Mouse (Mus musculus) lung, embryonic 16.5 days (tissue): ENCODE results near the gene Atg16l1. TPM values are rescaled to one million over a fixed set of nuclear protein-coding genes. Genes with fewer than 3 reads are reported as not detected.
"Not testable (repeated sequence)": the region's sequence is repeated elsewhere in the genome, so short reads cannot be mapped to it uniquely, and the experiment has no call there.

Experiments used
- ATAC-seq: fragments of 200-750 bp; cut with Nextera tagmentation; 2 replicates; pipeline ENCODE4 v1.8.0; 2017; ENCODE audit warnings: low read depth, mild to moderate bottlenecking, moderate library complexity
- H3K27ac ChIP-seq: fragments of 300-500 bp; sonication (generic); 2 replicates; pipeline ENCODE4 v1.5.1; 2014; ENCODE audit warnings: mild to moderate bottlenecking, control low read depth, low read length
- H3K27me3 ChIP-seq: fragments of 300-500 bp; sonication (generic); 2 replicates; pipeline ENCODE4 v1.6.1; 2014; ENCODE audit warnings: low read depth, low read length, mixed read lengths; ENCODE audit not compliant: control insufficient read depth, insufficient read depth
- H3K36me3 ChIP-seq: fragments of 300-500 bp; sonication (generic); 2 replicates; pipeline ENCODE4 v1.6.1; 2014; ENCODE audit warnings: low read length; ENCODE audit not compliant: control insufficient read depth, insufficient read depth
- H3K4me1 ChIP-seq: fragments of 300-500 bp; sonication (generic); replicated peaks from 2 replicates; pipeline ENCODE4 v1.6.1; 2014; ENCODE audit warnings: low read length, mixed read lengths; ENCODE audit not compliant: control insufficient read depth, insufficient read depth
- H3K4me2 ChIP-seq: fragments of 300-500 bp; sonication (generic); 2 replicates; pipeline ENCODE4 v1.6.1; 2014; ENCODE audit warnings: low read depth, low read length, control low read depth
- H3K4me3 ChIP-seq: fragments of 300-500 bp; sonication (generic); 2 replicates; pipeline ENCODE4 v1.5.1; 2014; ENCODE audit warnings: mild to moderate bottlenecking, low read length, control low read depth
- H3K9ac ChIP-seq: fragments of 300-500 bp; sonication (generic); 2 replicates; pipeline ENCODE4 v1.6.1; 2014; ENCODE audit warnings: low read length, control low read depth
- H3K9me3 ChIP-seq: fragments of 300-500 bp; sonication (generic); 2 replicates; pipeline ENCODE4 v1.6.1; 2016; ENCODE audit warnings: low read length; ENCODE audit not compliant: control insufficient read depth
- WGBS: fragments of 180-500 bp; shearing (Covaris S2); extraction: QIAGEN DNeasy Blood & Tissue Kit; methylation state at CpG from one replicate; pipeline ENCODE4 v1.1.7; 2014; 5-methylcytosine and 5-hydroxymethylcytosine counted together
- polyA plus RNA-seq: library from polyadenylated mRNA; unstranded; fragments of >200 nt; fragmentation: Nextera tagmentation; extraction: Ambion mirVana; gene quantifications from 2 replicates; pipeline ENCODE4 v1.2.1, GENCODE M21; 2015

Atg16l1 gene
- polyA plus RNA-seq, 1 experiment from 2014 or later = 29.4 TPM

DNA sequence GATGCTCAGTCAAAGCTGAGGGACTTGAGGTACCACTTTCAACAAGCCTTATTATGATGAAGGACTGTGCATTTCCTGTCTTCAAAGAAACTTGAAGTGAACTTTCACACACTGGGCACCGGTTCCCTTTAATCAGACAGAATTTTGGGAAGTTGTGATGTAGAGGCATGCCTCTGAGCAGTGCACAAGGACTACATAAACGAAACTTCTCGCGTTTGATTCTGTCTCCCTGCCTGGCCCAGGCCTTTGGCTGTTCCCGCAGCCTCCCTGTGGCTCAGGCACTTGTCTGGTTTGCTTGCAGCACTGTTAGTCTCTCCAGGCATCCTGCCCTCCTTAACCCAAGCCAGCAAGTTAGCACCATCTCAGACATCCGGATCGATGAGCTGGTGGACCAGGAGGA is 58.0 kb downstream of the Atg16l1 start:
- H3K9ac ChIP-seq = no peak overlapping the region
- no peak for ATAC-seq
- peaks cover 2% of the 10 kb centered on the region; the same call in 1 of the 2 replicates for H3K9me3 ChIP-seq
- H3K4me1 ChIP-seq = no peaks in the 10 kb centered on the region
- no peak overlapping the region for H3K4me3 ChIP-seq
- H3K4me2 ChIP-seq = no peak overlapping the region
- no peak overlapping the region for H3K27ac ChIP-seq
- WGBS = 48% methylated on average over 7 of the region's 7 CpGs
- H3K36me3 ChIP-seq = no peaks in the 10 kb centered on the region
- H3K27me3 ChIP-seq = no peaks in the 10 kb centered on the region

GRCm38 (mm10) chr1:87824420-87824995 is 68.8 kb downstream of the Atg16l1 start:
- WGBS = 88% methylated on average over 10 of the region's 10 CpGs
- Histone ChIP-seq H3K4me1 (0 out of 2 replicates have a peak, but pooled peaks cover 3% of the 10 kb centered on the region), H3K9ac (no peak overlapping the region), H3K4me3 (no peak overlapping the region), H3K27ac (no peak overlapping the region), H3K36me3 (no peaks in the 10 kb centered on the region), H3K27me3 (no peaks in the 10 kb centered on the region), H3K9me3 (no peaks in the 10 kb centered on the region), H3K4me2 (no peak overlapping the region)
- no peak for ATAC-seq

- Histone ChIP-seq H3K27ac (no peak overlapping the region), H3K9ac (no peak overlapping the region), H3K4me3 (no peak overlapping the region), H3K27me3 (no peaks in the 10 kb centered on the region), H3K9me3 (no peaks in the 10 kb centered on the region), H3K36me3 (no peaks in the 10 kb centered on the region), H3K4me2 (no peak overlapping the region), H3K4me1 (0 out of 2 replicates have a peak, but pooled peaks cover 4% of the 10 kb centered on the region)
- 85% methylated on average over 5 of the region's 5 CpGs for WGBS
- no peak for ATAC-seq
These were observed 69.6 kb downstream of the Atg16l1 start for GRCm38 (mm10) chr1:87825281-87825680.

DNA sequence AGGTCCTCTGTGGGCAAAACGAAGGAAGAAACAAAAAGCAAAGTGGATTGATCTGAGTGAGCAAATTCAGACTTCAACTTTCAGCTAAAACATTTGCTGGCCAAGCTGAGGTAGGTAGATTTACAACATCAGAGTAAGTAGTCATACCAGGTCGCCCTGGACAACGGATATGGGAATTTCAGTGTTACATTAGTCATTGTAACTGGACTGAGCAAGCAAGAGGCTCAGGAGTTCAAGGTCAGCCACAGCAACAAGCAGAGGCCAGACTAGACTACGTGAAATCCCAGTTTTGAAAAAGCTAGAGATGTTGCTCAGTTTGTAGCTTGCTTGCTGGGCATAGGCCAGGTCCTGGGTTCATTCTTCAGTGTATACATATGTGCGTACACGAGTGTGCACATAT is 70.3 kb downstream of the Atg16l1 start:
- H3K9me3 ChIP-seq = no peaks in the 10 kb centered on the region
- no peak overlapping the region for H3K4me2 ChIP-seq
- H3K4me1 ChIP-seq = 0 out of 2 replicates have a peak, but pooled peaks cover 4% of the 10 kb centered on the region
- no peak overlapping the region for H3K4me3 ChIP-seq
- H3K27ac ChIP-seq = no peak overlapping the region
- 77% methylated on average over 6 of the region's 6 CpGs for WGBS
- no peak for ATAC-seq
- H3K36me3 ChIP-seq = no peaks in the 10 kb centered on the region
- H3K27me3 ChIP-seq = no peaks in the 10 kb centered on the region
- no peak overlapping the region for H3K9ac ChIP-seq

DNA sequence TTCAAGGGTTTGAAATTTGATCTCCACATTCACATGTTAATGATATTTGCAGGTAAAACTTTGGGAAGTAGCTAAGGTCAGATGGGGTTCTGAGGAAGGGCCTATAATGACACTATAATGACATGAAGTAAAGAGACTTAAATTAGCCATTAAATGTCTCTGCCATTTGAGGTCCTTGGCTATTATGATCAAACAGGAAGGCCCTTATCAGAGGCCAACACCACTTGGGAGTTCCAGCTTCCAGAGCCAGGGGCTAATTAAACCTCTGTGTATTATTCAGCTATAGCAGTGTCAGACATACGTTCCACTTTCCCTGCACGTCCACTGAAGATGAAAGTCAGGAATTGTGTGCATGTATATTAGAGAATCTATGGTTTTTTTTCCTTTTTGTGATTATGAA is 70.8 kb downstream of the Atg16l1 start:
- no peak for ATAC-seq
- WGBS = 73% methylated on average over 2 of the region's 2 CpGs
- H3K9me3 ChIP-seq = no peaks in the 10 kb centered on the region
- H3K4me1 ChIP-seq = 0 out of 2 replicates have a peak, but pooled peaks cover 4% of the 10 kb centered on the region
- no peak overlapping the region for H3K4me2 ChIP-seq
- H3K4me3 ChIP-seq = no peak overlapping the region
- H3K27me3 ChIP-seq = no peaks in the 10 kb centered on the region
- no peak overlapping the region for H3K27ac ChIP-seq
- no peaks in the 10 kb centered on the region for H3K36me3 ChIP-seq
- H3K9ac ChIP-seq = no peak overlapping the region

GRCm38 (mm10) chr1:87827476-87827875 is 71.8 kb downstream of the Atg16l1 start:
- not testable (repeated sequence) for ATAC-seq, H3K9ac ChIP-seq
- 63% methylated on average over 1 of the region's 1 CpGs for WGBS

GRCm38 (mm10) chr1:87828185-87828584 is 72.5 kb downstream of the Atg16l1 start:
- WGBS = 45% methylated on average over 9 of the region's 9 CpGs
- Histone ChIP-seq H3K4me3 (no peak overlapping the region), H3K36me3 (no peaks in the 10 kb centered on the region), H3K4me2 (no peak overlapping the region), H3K27ac (no peak overlapping the region), H3K9me3 (no peaks in the 10 kb centered on the region), H3K27me3 (no peaks in the 10 kb centered on the region), H3K4me1 (0 out of 2 replicates have a peak, but pooled peaks cover 4% of the 10 kb centered on the region), H3K9ac (no peak overlapping the region)
- no peak for ATAC-seq

More at GRCm38 (mm10) chr1:87827476-87827875, 71.8 kb downstream of the Atg16l1 start:
- H3K36me3 ChIP-seq, H3K4me1 ChIP-seq, H3K9me3 ChIP-seq, H3K27me3 ChIP-seq, H3K4me3 ChIP-seq, H3K4me2 ChIP-seq, H3K27ac ChIP-seq: not testable (repeated sequence)

DNA sequence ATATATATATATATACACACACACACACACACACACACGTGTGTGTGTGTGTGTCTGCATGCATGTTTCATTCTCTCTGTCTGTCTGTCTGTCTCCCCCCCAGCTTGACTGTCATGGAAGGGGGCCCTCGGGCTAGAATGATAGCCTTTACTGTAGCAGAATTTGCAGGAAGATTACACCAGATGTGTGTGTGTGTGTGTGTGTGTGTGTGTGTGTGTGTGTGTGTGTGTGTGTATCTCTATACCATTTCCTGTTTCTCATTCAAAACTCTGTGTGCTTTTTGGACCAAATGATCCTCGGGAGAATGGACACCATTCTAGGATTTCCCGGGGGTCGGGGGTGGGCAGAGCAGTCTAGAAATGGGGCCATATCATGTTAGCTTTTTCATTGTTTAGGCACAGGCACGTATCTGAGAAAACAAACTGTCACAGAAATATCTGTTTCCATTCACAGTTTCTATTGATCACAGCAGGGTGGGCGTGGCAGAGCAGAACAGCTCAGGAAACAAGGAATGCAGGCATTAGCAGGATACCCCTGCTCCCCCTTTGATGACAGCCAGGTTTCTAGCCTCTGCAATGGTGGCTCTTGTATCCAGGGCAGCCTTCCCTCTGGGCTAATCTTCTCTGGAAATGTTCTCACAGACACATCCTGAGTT is 73.4 kb downstream of the Atg16l1 start:
- ATAC-seq = no peak
- Histone ChIP-seq H3K27ac (no peak overlapping the region), H3K9me3 (no peaks in the 10 kb centered on the region), H3K4me2 (no peak overlapping the region), H3K27me3 (no peaks in the 10 kb centered on the region), H3K4me1 (0 out of 2 replicates have a peak, but pooled peaks cover 4% of the 10 kb centered on the region), H3K9ac (no peak overlapping the region), H3K4me3 (no peak overlapping the region), H3K36me3 (no peaks in the 10 kb centered on the region)
- 36% methylated on average over 7 of the region's 7 CpGs for WGBS

DNA sequence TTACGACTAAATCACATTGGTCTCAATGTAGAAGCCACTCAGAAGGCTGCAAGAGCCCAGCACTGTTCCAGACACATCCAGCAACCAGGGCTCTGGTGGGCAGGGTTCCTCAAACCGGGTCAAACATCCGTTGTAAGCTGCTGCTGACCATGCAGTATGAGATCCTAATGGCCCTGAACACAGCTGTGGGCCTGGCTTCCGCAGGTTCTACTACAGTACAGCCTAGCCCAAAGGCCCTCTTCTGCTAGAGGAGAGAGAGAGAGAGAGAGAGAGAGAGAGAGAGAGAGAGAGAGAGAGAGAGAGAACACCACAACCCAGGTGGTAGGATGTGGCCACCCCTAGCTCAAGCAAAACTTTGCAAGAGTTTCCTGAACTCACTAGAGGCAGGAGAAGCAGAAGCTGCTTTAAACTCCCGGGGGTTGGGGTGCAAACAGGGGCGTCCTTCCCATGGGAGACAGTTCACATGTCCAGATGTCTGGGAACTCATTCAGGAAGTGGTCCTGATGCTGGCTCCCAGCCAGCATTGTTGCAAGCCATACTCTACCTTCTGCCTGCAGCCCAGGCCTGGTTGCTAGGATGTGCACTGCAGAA is 74.0 kb downstream of the Atg16l1 start:
- peak; percentile 60 for ATAC-seq
- no peaks in the 10 kb centered on the region for H3K27me3 ChIP-seq
- no peak overlapping the region for H3K4me3 ChIP-seq
- no peak overlapping the region for H3K27ac ChIP-seq
- H3K9ac ChIP-seq = no peak overlapping the region
- no peaks in the 10 kb centered on the region for H3K9me3 ChIP-seq
- WGBS = 40% methylated on average over 6 of the region's 6 CpGs
- H3K36me3 ChIP-seq = no peaks in the 10 kb centered on the region
- no peak overlapping the region for H3K4me2 ChIP-seq
- H3K4me1 ChIP-seq = 0 out of 2 replicates have a peak, but pooled peaks cover 4% of the 10 kb centered on the region
